Mouse (Mus musculus) limb, embryonic 13.5 days (tissue): ENCODE measurements around the gene Unc50. TPM values are rescaled to one million over a fixed set of nuclear protein-coding genes. Genes with fewer than 3 reads are reported as not detected.

Source experiments
- ATAC-seq: fragments of 200-750 bp; cut with Nextera tagmentation; 2 replicates; pipeline ENCODE4 v1.8.0; 2017; ENCODE audit warnings: low read depth, moderate number of reproducible peaks, moderate TSS enrichment; ENCODE audit not compliant: low FRiP score
- H3K27ac ChIP-seq: fragments of 300-500 bp; sonication (generic); 2 replicates; pipeline ENCODE4 v1.5.1; 2015; ENCODE audit warnings: inconsistent platforms, mild to moderate bottlenecking, moderate library complexity
- H3K27me3 ChIP-seq: fragments of 300-500 bp; sonication (generic); 2 replicates; pipeline ENCODE4 v1.6.1; 2015; ENCODE audit warnings: mild to moderate bottlenecking, inconsistent platforms
- H3K36me3 ChIP-seq: fragments of 300-500 bp; sonication (generic); 2 replicates; pipeline ENCODE4 v1.6.1; 2015; ENCODE audit warnings: inconsistent platforms, mild to moderate bottlenecking, moderate library complexity
- H3K4me1 ChIP-seq: fragments of 300-500 bp; sonication (generic); 2 replicates; pipeline ENCODE4 v1.6.1; 2015; ENCODE audit warnings: inconsistent platforms
- H3K4me2 ChIP-seq: fragments of 300-500 bp; sonication (generic); replicated peaks from 2 replicates; pipeline ENCODE4 v1.6.1; 2015; ENCODE audit warnings: inconsistent platforms, mild to moderate bottlenecking, moderate library complexity
- H3K4me3 ChIP-seq: fragments of 300-500 bp; sonication (generic); 2 replicates; pipeline ENCODE4 v1.5.1; 2015; ENCODE audit warnings: moderate library complexity, mild to moderate bottlenecking, inconsistent platforms
- H3K9ac ChIP-seq: fragments of 300-500 bp; sonication (generic); 2 replicates; pipeline ENCODE4 v1.6.1; 2015; ENCODE audit warnings: mild to moderate bottlenecking, inconsistent platforms
- H3K9me3 ChIP-seq: fragments of 300-500 bp; sonication (generic); 2 replicates; pipeline ENCODE4 v1.6.1; 2016; ENCODE audit warnings: inconsistent platforms
- WGBS: fragments of 180-500 bp; shearing (Covaris S2); methylation state at CpG from one replicate; pipeline ENCODE4 v1.1.7; 2015; 5-methylcytosine and 5-hydroxymethylcytosine counted together
- polyA plus RNA-seq: library from polyadenylated mRNA; unstranded; fragments of >200 nt; fragmentation: Nextera tagmentation; extraction: Ambion mirVana; gene quantifications from 2 replicates; pipeline ENCODE4 v1.2.1, GENCODE M21; 2015

Unc50 gene
- polyA plus RNA-seq, 1 experiment from 2014 or later = 148 TPM

GRCm38 (mm10) chr1:37477928-37478327 lies 48.0 kb downstream of the Unc50 start:
- Histone ChIP-seq H3K4me2 (no peak overlapping the region), H3K4me3 (no peak overlapping the region), H3K27me3 (no peaks in the 10 kb centered on the region), H3K27ac (no peak overlapping the region), H3K36me3 (peaks cover 4% of the 10 kb centered on the region; the same call in 1 of the 2 replicates), H3K4me1 (peaks cover 4% of the 10 kb centered on the region; the same call in 1 of the 2 replicates), H3K9ac (no peak overlapping the region), H3K9me3 (no peaks in the 10 kb centered on the region)
- no peak for ATAC-seq
- WGBS = 88% methylated on average over 5 of the region's 5 CpGs

- Histone ChIP-seq H3K9ac (no peak overlapping the region), H3K4me1 (peaks cover 4% of the 10 kb centered on the region; the same call in 1 of the 2 replicates), H3K4me3 (no peak overlapping the region), H3K9me3 (no peaks in the 10 kb centered on the region), H3K27ac (no peak overlapping the region), H3K27me3 (no peaks in the 10 kb centered on the region), H3K36me3 (peaks cover 4% of the 10 kb centered on the region; the same call in 1 of the 2 replicates), H3K4me2 (no peak overlapping the region)
- ATAC-seq = no peak
- 82% methylated on average over 7 of the region's 7 CpGs for WGBS
These were observed 48.5 kb downstream of the Unc50 start for GRCm38 (mm10) chr1:37478416-37478815.

- Histone ChIP-seq H3K36me3 (peaks cover 4% of the 10 kb centered on the region; the same call in 1 of the 2 replicates), H3K4me1 (peaks cover 4% of the 10 kb centered on the region; the same call in 1 of the 2 replicates), H3K9me3 (no peaks in the 10 kb centered on the region), H3K27ac (no peak overlapping the region), H3K27me3 (no peaks in the 10 kb centered on the region), H3K4me2 (no peak overlapping the region), H3K9ac (no peak overlapping the region), H3K4me3 (no peak overlapping the region)
- WGBS = 73% methylated on average over 9 of the region's 9 CpGs
- no peak for ATAC-seq
These were observed 49.1 kb downstream of the Unc50 start for GRCm38 (mm10) chr1:37479074-37479473.

- Histone ChIP-seq H3K27ac (no peak overlapping the region), H3K4me2 (no peak overlapping the region), H3K9ac (no peak overlapping the region), H3K4me1 (peaks cover 4% of the 10 kb centered on the region; the same call in 1 of the 2 replicates), H3K9me3 (no peaks in the 10 kb centered on the region), H3K4me3 (no peak overlapping the region), H3K36me3 (peaks cover 4% of the 10 kb centered on the region; the same call in 1 of the 2 replicates), H3K27me3 (no peaks in the 10 kb centered on the region)
- no peak for ATAC-seq
- 86% methylated on average over 8 of the region's 8 CpGs for WGBS
These were observed 49.8 kb downstream of the Unc50 start for GRCm38 (mm10) chr1:37479759-37480158.

GRCm38 (mm10) chr1:37480731-37481130 lies 50.8 kb downstream of the Unc50 start:
- no peak for ATAC-seq
- Histone ChIP-seq H3K4me3 (no peak overlapping the region), H3K36me3 (peaks cover 4% of the 10 kb centered on the region; the same call in 1 of the 2 replicates), H3K27me3 (no peaks in the 10 kb centered on the region), H3K4me1 (peaks cover 4% of the 10 kb centered on the region; the same call in 1 of the 2 replicates), H3K27ac (no peak overlapping the region), H3K9ac (no peak overlapping the region), H3K4me2 (no peak overlapping the region), H3K9me3 (no peaks in the 10 kb centered on the region)
- WGBS = 79% methylated on average over 6 of the region's 6 CpGs

GRCm38 (mm10) chr1:37481331-37481730 lies 51.4 kb downstream of the Unc50 start:
- ATAC-seq = no peak

GRCm38 (mm10) chr1:37484612-37485011 lies 54.7 kb downstream of the Unc50 start:
- H3K4me1 ChIP-seq = no peaks in the 10 kb centered on the region
- H3K9me3 ChIP-seq = no peaks in the 10 kb centered on the region
- H3K36me3 ChIP-seq = peaks cover 13% of the 10 kb centered on the region
- H3K9ac ChIP-seq = no peak overlapping the region
- no peaks in the 10 kb centered on the region for H3K27me3 ChIP-seq
- no peak overlapping the region for H3K4me2 ChIP-seq
- H3K27ac ChIP-seq = no peak overlapping the region
- no peak for ATAC-seq
- no peak overlapping the region for H3K4me3 ChIP-seq
- WGBS = 91% methylated on average over 4 of the region's 4 CpGs

More at GRCm38 (mm10) chr1:37481331-37481730, 51.4 kb downstream of the Unc50 start:
- H3K27ac ChIP-seq = no peak overlapping the region
- H3K27me3 ChIP-seq = no peaks in the 10 kb centered on the region
- WGBS = 87% methylated on average over 2 of the region's 2 CpGs
- no peak overlapping the region for H3K4me2 ChIP-seq
- H3K9me3 ChIP-seq = no peaks in the 10 kb centered on the region
- peaks cover 4% of the 10 kb centered on the region; the same call in 1 of the 2 replicates for H3K4me1 ChIP-seq
- H3K4me3 ChIP-seq = no peak overlapping the region
- peaks cover 4% of the 10 kb centered on the region; the same call in 1 of the 2 replicates for H3K36me3 ChIP-seq
- no peak overlapping the region for H3K9ac ChIP-seq

- Histone ChIP-seq H3K4me1 (no peaks in the 10 kb centered on the region), H3K4me2 (no peak overlapping the region), H3K27me3 (no peaks in the 10 kb centered on the region), H3K9ac (no peak overlapping the region), H3K36me3 (peaks cover 12% of the 10 kb centered on the region), H3K9me3 (no peaks in the 10 kb centered on the region), H3K4me3 (no peak overlapping the region), H3K27ac (no peak overlapping the region)
- ATAC-seq = no peak
- 81% methylated on average over 1 of the region's 1 CpGs for WGBS
These were observed 56.5 kb downstream of the Unc50 start for GRCm38 (mm10) chr1:37486439-37486838.

GRCm38 (mm10) chr1:37486994-37487393 lies 57.1 kb downstream of the Unc50 start:
- Histone ChIP-seq H3K27me3 (no peaks in the 10 kb centered on the region), H3K27ac (no peak overlapping the region), H3K36me3 (peaks cover 9% of the 10 kb centered on the region), H3K4me1 (peaks cover 3% of the 10 kb centered on the region; the same call in 1 of the 2 replicates), H3K4me3 (no peak overlapping the region), H3K9me3 (no peaks in the 10 kb centered on the region), H3K9ac (no peak overlapping the region), H3K4me2 (no peak overlapping the region)
- WGBS = 67% methylated on average over 3 of the region's 3 CpGs
- no peak for ATAC-seq

GRCm38 (mm10) chr1:37488531-37488930 lies 58.6 kb downstream of the Unc50 start:
- H3K4me1 ChIP-seq = peaks cover 8% of the 10 kb centered on the region; the same call in 1 of the 2 replicates
- no peak overlapping the region for H3K27ac ChIP-seq
- peaks cover 9% of the 10 kb centered on the region for H3K36me3 ChIP-seq
- H3K4me2 ChIP-seq = no peak overlapping the region
- ATAC-seq = no peak
- no peak overlapping the region for H3K4me3 ChIP-seq
- WGBS = 87% methylated on average over 12 of the region's 12 CpGs
- no peaks in the 10 kb centered on the region for H3K27me3 ChIP-seq
- H3K9ac ChIP-seq = no peak overlapping the region
- no peaks in the 10 kb centered on the region for H3K9me3 ChIP-seq

Other genes starting within 250 kb of the Unc50 start
- gene Cnga3, start 215.7 kb upstream of the Unc50 start, polyA plus RNA-seq = not detected in 2 replicates
- 20.9 and 21.2 TPM in 2 replicates for gene Inpp4a, start 130.3 kb upstream of the Unc50 start, polyA plus RNA-seq
- gene Coa5, start within 50 bp of the Unc50 start, polyA plus RNA-seq = 49.4 and 52.0 TPM in 2 replicates
- 4.4 and 5.7 TPM in 2 replicates for gene Mgat4a, start 110.9 kb downstream of the Unc50 start, polyA plus RNA-seq